Mouse (Mus musculus) MEL (cell line): ENCODE results near the gene Dennd2a. TPM values are rescaled to one million over a fixed set of nuclear protein-coding genes. Genes with fewer than 3 reads are reported as not detected.

ENCODE experiments used
- DNase-seq: peaks from one replicate; pipeline ENCODE4 v3.0.0; 2011; ENCODE audit warnings: low read depth, low spot score
- H3K27ac ChIP-seq: 2 replicates; pipeline ENCODE4 v1.5.1; 2012; ENCODE audit warnings: low read depth, mild to moderate bottlenecking, control low read depth, low read length, moderate library complexity; ENCODE audit not compliant: control insufficient read depth
- H3K27me3 ChIP-seq, 2 experiments: fragments of 150-350 bp in 1 of 2; sonication (generic) in 1 of 2; 2 replicates each; pipeline ENCODE4 v1.6.1; 2012; ENCODE audit warnings: low read length in 2 of 2, mild to moderate bottlenecking in 2 of 2, improper control_type of control experiment in 1 of 2, moderate library complexity in 1 of 2; ENCODE audit not compliant: insufficient read depth in 2 of 2, control insufficient read depth in 1 of 2
- H3K36me3 ChIP-seq, 2 experiments: 2 replicates each; pipeline ENCODE4 v1.6.1; 2012 to 2014; ENCODE audit warnings: low read length in 2 of 2, improper control_type of control experiment in 1 of 2, inconsistent platforms in 1 of 2, mild to moderate bottlenecking in 1 of 2; ENCODE audit not compliant: insufficient read depth in 2 of 2, control insufficient read depth in 1 of 2
- H3K4me1 ChIP-seq, 2 experiments: fragments of 150-350 bp in 1 of 2; sonication (generic) in 1 of 2; 2 replicates each; pipeline ENCODE4 v1.6.1; 2012; ENCODE audit warnings: low read length in 2 of 2, improper control_type of control experiment in 1 of 2, mild to moderate bottlenecking in 1 of 2; ENCODE audit not compliant: insufficient read depth in 2 of 2, control insufficient read depth in 1 of 2
- H3K4me3 ChIP-seq, 2 experiments: fragments of 150-350 bp in 1 of 2; sonication (generic) in 1 of 2; 2 replicates each; pipeline ENCODE4 v1.5.1; 2012; ENCODE audit warnings: low read depth in 2 of 2, low read length in 2 of 2, mild to moderate bottlenecking in 2 of 2, moderate library complexity in 2 of 2, control low read depth in 1 of 2, improper control_type of control experiment in 1 of 2; ENCODE audit not compliant: control insufficient read depth in 1 of 2, insufficient read depth in 1 of 2
- H3K79me2 ChIP-seq: 2 replicates; pipeline ENCODE4 v1.6.1; 2012; ENCODE audit warnings: mild to moderate bottlenecking, low read length, moderate library complexity; ENCODE audit not compliant: control insufficient read depth, poor library complexity, insufficient read depth
- H3K9ac ChIP-seq: 2 replicates; pipeline ENCODE4 v1.6.1; 2012; ENCODE audit warnings: low read depth, mild to moderate bottlenecking, control low read depth, low read length, moderate library complexity; ENCODE audit not compliant: control insufficient read depth, poor library complexity, severe bottlenecking
- H3K9me3 ChIP-seq: fragments of 150-350 bp; sonication (generic); replicated peaks from 2 replicates; pipeline ENCODE4 v1.6.1; 2012; ENCODE audit warnings: mild to moderate bottlenecking, low read length, improper control_type of control experiment, moderate library complexity; ENCODE audit not compliant: insufficient read depth
- BHLHE40 ChIP-seq: IDR thresholded peaks from 2 replicates; pipeline ENCODE4 v1.6.1; 2012; ENCODE audit warnings: low read depth, mild to moderate bottlenecking, inconsistent platforms, low read length, improper control_type of control experiment, borderline replicate concordance
- CHD2 ChIP-seq: IDR thresholded peaks from 2 replicates; pipeline ENCODE4 v1.6.1; 2011; ENCODE audit warnings: low read length, improper control_type of control experiment
- CTCF ChIP-seq, 3 experiments: IDR thresholded peaks in 2 of 3; conservative IDR thresholded peaks in 1 of 3; 2 replicates each; pipeline ENCODE4 v1.5.1; 2011 to 2012; ENCODE audit warnings: low read length in 3 of 3, low read depth in 2 of 3, mild to moderate bottlenecking in 2 of 3, improper control_type of control experiment in 1 of 3, inconsistent platforms in 1 of 3, mixed read lengths in 1 of 3, moderate library complexity in 1 of 3; ENCODE audit not compliant: control insufficient read depth in 1 of 3, insufficient read depth in 1 of 3, poor library complexity in 1 of 3, severe bottlenecking in 1 of 3
- E2F4 ChIP-seq: IDR thresholded peaks from 2 replicates; pipeline ENCODE4 v1.6.1; 2011; ENCODE audit warnings: low read depth, low read length, improper control_type of control experiment, borderline replicate concordance
- ELF1 ChIP-seq: IDR thresholded peaks from 2 replicates; pipeline ENCODE4 v1.6.1; 2014; ENCODE audit warnings: low read depth, mild to moderate bottlenecking, inconsistent platforms, low read length, improper control_type of control experiment, moderate library complexity
- ETS1 ChIP-seq: IDR thresholded peaks from 2 replicates; pipeline ENCODE4 v1.6.1; 2012; ENCODE audit warnings: low read depth, mild to moderate bottlenecking, inconsistent platforms, low read length, improper control_type of control experiment, moderate library complexity
- GABPA ChIP-seq: IDR thresholded peaks from 2 replicates; pipeline ENCODE4 v1.6.1; 2012; ENCODE audit warnings: low read depth, mild to moderate bottlenecking, inconsistent platforms, low read length, improper control_type of control experiment, moderate library complexity
- JUND ChIP-seq: IDR thresholded peaks from 2 replicates; pipeline ENCODE4 v1.6.1; 2011; ENCODE audit warnings: low read depth, mild to moderate bottlenecking, improper control_type of control experiment, low read length
- KAT2A ChIP-seq: conservative IDR thresholded peaks from 2 replicates; pipeline ENCODE4 v1.6.1; 2012; ENCODE audit warnings: low read depth, low read length, improper control_type of control experiment, inconsistent platforms
- MAFK ChIP-seq: IDR thresholded peaks from 2 replicates; pipeline ENCODE4 v1.6.1; 2011; ENCODE audit warnings: low read depth, mild to moderate bottlenecking, low read length, improper control_type of control experiment, borderline replicate concordance
- MAZ ChIP-seq: IDR thresholded peaks from 2 replicates; pipeline ENCODE4 v1.6.1; 2012; ENCODE audit warnings: low read depth, mild to moderate bottlenecking, inconsistent platforms, low read length, improper control_type of control experiment
- MEF2A ChIP-seq: IDR thresholded peaks from 2 replicates; pipeline ENCODE4 v1.6.1; 2014; ENCODE audit warnings: low read depth, mild to moderate bottlenecking, inconsistent platforms, low read length, improper control_type of control experiment; ENCODE audit not compliant: poor library complexity, insufficient replicate concordance, severe bottlenecking; ENCODE audit errors: extremely low read depth
- MXI1 ChIP-seq: IDR thresholded peaks from 2 replicates; pipeline ENCODE4 v1.6.1; 2011; ENCODE audit warnings: mild to moderate bottlenecking, low read depth, low read length, improper control_type of control experiment
- MYC ChIP-seq: IDR thresholded peaks from 2 replicates; pipeline ENCODE4 v1.6.1; 2011; ENCODE audit warnings: low read depth, mild to moderate bottlenecking, low read length, improper control_type of control experiment, moderate library complexity
- NELFE ChIP-seq: IDR thresholded peaks from 2 replicates; pipeline ENCODE4 v1.6.1; 2011; ENCODE audit warnings: low read depth, low read length, improper control_type of control experiment
- NRF1 ChIP-seq: IDR thresholded peaks from 2 replicates; pipeline ENCODE4 v1.6.1; 2014; ENCODE audit warnings: low read depth, mild to moderate bottlenecking, inconsistent platforms, low read length, improper control_type of control experiment, moderate library complexity; ENCODE audit not compliant: poor library complexity, insufficient read depth, severe bottlenecking
- POLR2A ChIP-seq, 2 experiments: IDR thresholded peaks; 2 replicates each; pipeline ENCODE4 v1.6.1; 2011 to 2012; ENCODE audit warnings: low read length in 2 of 2, mild to moderate bottlenecking in 2 of 2, control low read depth in 1 of 2, improper control_type of control experiment in 1 of 2, low read depth in 1 of 2, moderate library complexity in 1 of 2; ENCODE audit not compliant: control insufficient read depth in 1 of 2, insufficient read depth in 1 of 2, poor library complexity in 1 of 2
- POLR2AphosphoS2 ChIP-seq: IDR thresholded peaks from 2 replicates; pipeline ENCODE4 v1.6.1; 2011; ENCODE audit warnings: low read length, improper control_type of control experiment
- RAD21 ChIP-seq: IDR thresholded peaks from 2 replicates; pipeline ENCODE4 v1.6.1; 2011; ENCODE audit warnings: mild to moderate bottlenecking, low read depth, low read length, improper control_type of control experiment
- RCOR1 ChIP-seq: IDR thresholded peaks from 2 replicates; pipeline ENCODE4 v1.6.1; 2012; ENCODE audit warnings: low read depth, mild to moderate bottlenecking, inconsistent platforms, low read length, improper control_type of control experiment
- SIN3A ChIP-seq: IDR thresholded peaks from 2 replicates; pipeline ENCODE4 v1.6.1; 2012; ENCODE audit warnings: low read length, improper control_type of control experiment, inconsistent platforms
- TAL1 ChIP-seq: IDR thresholded peaks from 2 replicates; pipeline ENCODE4 v1.6.1; 2012; ENCODE audit warnings: mild to moderate bottlenecking, inconsistent platforms, low read length, moderate library complexity, mixed read lengths
- TBP ChIP-seq: IDR thresholded peaks from 2 replicates; pipeline ENCODE4 v1.8.0; 2011; ENCODE audit warnings: low read depth, low read length, improper control_type of control experiment
- TCF12 ChIP-seq: IDR thresholded peaks from 2 replicates; pipeline ENCODE4 v1.6.1; 2014; ENCODE audit warnings: low read depth, mild to moderate bottlenecking, inconsistent platforms, low read length, improper control_type of control experiment, moderate library complexity
- UBTF ChIP-seq: IDR thresholded peaks from 2 replicates; pipeline ENCODE4 v1.6.1; 2012; ENCODE audit warnings: low read depth, mild to moderate bottlenecking, inconsistent platforms, low read length, improper control_type of control experiment, moderate library complexity, borderline replicate concordance; ENCODE audit not compliant: insufficient read depth
- USF1 ChIP-seq: IDR thresholded peaks from 2 replicates; pipeline ENCODE4 v1.6.1; 2014; ENCODE audit warnings: low read depth, mild to moderate bottlenecking, inconsistent platforms, low read length, improper control_type of control experiment, moderate library complexity
- ZC3H11A ChIP-seq: IDR thresholded peaks from 2 replicates; pipeline ENCODE4 v1.6.1; 2012; ENCODE audit warnings: low read depth, mild to moderate bottlenecking, inconsistent platforms, low read length, improper control_type of control experiment
- ZKSCAN1 ChIP-seq: IDR thresholded peaks from 2 replicates; pipeline ENCODE4 v1.6.1; 2012; ENCODE audit warnings: low read depth, mild to moderate bottlenecking, inconsistent platforms, low read length, improper control_type of control experiment, moderate library complexity
- ZMIZ1 ChIP-seq: IDR thresholded peaks from 2 replicates; pipeline ENCODE4 v1.6.1; 2012; ENCODE audit warnings: low read depth, mild to moderate bottlenecking, inconsistent platforms, low read length, improper control_type of control experiment, moderate library complexity
- ZNF384 ChIP-seq: IDR thresholded peaks from 2 replicates; pipeline ENCODE4 v1.6.1; 2012; ENCODE audit warnings: low read depth, mild to moderate bottlenecking, inconsistent platforms, low read length, improper control_type of control experiment
- polyA plus RNA-seq, 2 experiments: library from polyadenylated mRNA; stranded (reverse) in 1 of 2; unstranded in 1 of 2; fragments of >175 nt in 1 of 2; fragments of >200 nt in 1 of 2; gene quantifications; 2 replicates each; pipeline versions ENCODE4 v1.2.1 to v1.2.4; 2012; ENCODE audit warnings: low replicate concordance in 2 of 2, low read depth in 1 of 2; ENCODE audit not compliant: insufficient read length in 2 of 2, insufficient read depth in 1 of 2, missing spikeins in 1 of 2
- total RNA-seq: library from RNA; depleted of rRNA; stranded (reverse); fragments of 300-350 nt; gene quantifications from 2 replicates; pipeline ENCODE4 v1.2.3, GENCODE M21; 2012

Dennd2a gene
- total and polyA plus RNA-seq, 3 experiments: 0.15 TPM; not detected in 2

- TF ChIP-seq GABPA (no peak), TCF12 (peak; percentile 87), MEF2A (no peak), MYC (peak; percentile 84), ETS1 (peak; percentile 89), NELFE (no peak), POLR2A (IDR thresholded peaks at IDR 0.05; ENCODE audit: control insufficient read depth in 1 of 2, insufficient read depth in 1 of 2, low read depth in 1 of 2, low read length in 2 of 2, poor library complexity in 1 of 2) (no peak), ZNF384 (peak; percentile 93), KAT2A (no peak), ZC3H11A (0 out of 2 replicates have a peak, but pooled peaks have one; percentile 7), MAZ (no peak), ZMIZ1 (0 out of 2 replicates have a peak, but pooled peaks have one; percentile 29), NRF1 (no peak), RAD21 (no peak), BHLHE40 (peak; percentile 67), JUND (peak; percentile 52; the same call in 1 of the 2 replicates), MXI1 (peak; percentile 67; the same call in 1 of the 2 replicates), E2F4 (no peak), CTCF (IDR thresholded peaks at IDR 0.05 in 2 of 3, conservative IDR thresholded peaks at IDR 0.05 in 1 of 3; ENCODE audit: control insufficient read depth in 1 of 3, insufficient read depth in 1 of 3, low read depth in 2 of 3, low read length in 3 of 3, poor library complexity in 1 of 3, severe bottlenecking in 1 of 3) (no peak), CHD2 (no peak), RCOR1 (peak; percentile 91)
These were observed 128.5 kb downstream of the Dennd2a start (continued) for GRCm38 (mm10) chr6:39429007-39429788.

- no peaks in the 10 kb centered on the region; the same call in 1 of the 2 replicates for H3K79me2 ChIP-seq
- peaks cover 0 to 49% of the 10 kb centered on the region in 2 experiments; a peak in 2 of 4 replicates for H3K36me3 ChIP-seq
- peak; percentile 50 for DNase-seq
- H3K9ac ChIP-seq: no peak overlapping the region
- H3K27ac ChIP-seq: no peak overlapping the region
- no peaks in the 10 kb centered on the region for H3K9me3 ChIP-seq
- H3K4me3 ChIP-seq: no peak overlapping the region
- H3K4me1 ChIP-seq: peaks cover 19 to 42% of the 10 kb centered on the region in 2 experiments
- H3K27me3 ChIP-seq: no peaks in the 10 kb centered on the region
- TF ChIP-seq ZKSCAN1 (no peak), ZC3H11A (no peak), TBP (no peak), MEF2A (no peak), RCOR1 (no peak), NELFE (no peak), TAL1 (peak; percentile 17; the same call in 1 of the 2 replicates), USF1 (no peak), MAFK (no peak), POLR2A (IDR thresholded peaks at IDR 0.05; ENCODE audit: control insufficient read depth in 1 of 2, insufficient read depth in 1 of 2, low read depth in 1 of 2, low read length in 2 of 2, poor library complexity in 1 of 2) (no peak), ETS1 (peak; percentile 67), ELF1 (no peak), MAZ (no peak), JUND (no peak), E2F4 (no peak), POLR2AphosphoS2 (no peak), SIN3A (no peak), UBTF (no peak), KAT2A (no peak)
These were observed 130.2 kb downstream of the Dennd2a start for GRCm38 (mm10) chr6:39427276-39428003.
